Comparison of ENCODE assay signal across 9 mouse cellular contexts in genomic region chr17:64716318-64716717, GRCm38 (mm10).
DNase-seq lines count a peak whose midpoint lies in the region; ATAC-seq and TF ChIP-seq lines count a peak whose summit lies in the region.
"Had no signal": no experiment of that assay in that cellular context is flagged by ENCODE, and none has a peak within 500 bp of the region (broad histone marks: within the 10 kb centered on the region; RNA-seq: fewer than 3 reads in every experiment).

No protein-coding gene starts in this region.

- no peak for ATAC-seq in limb, embryonic 14.5 days (ENCODE audit: low FRiP score, low read depth)
- peak; percentile 90 for ATAC-seq in hindbrain, embryonic 16.5 days
- ATAC-seq in megakaryocyte-erythroid progenitor cell, adult 5-6 weeks (replicated peaks; ENCODE audit: low FRiP score, low TSS enrichment, poor library complexity, severe bottlenecking), result no peak
- ATAC-seq in CD4-positive, CD25-positive, alpha-beta regulatory T cell, adult 4 months, result no peak

- WGBS in limb, embryonic 14.5 days, result 64% methylated on average over 4 of the region's 4 CpGs
- WGBS in limb, embryonic 10.5 days, result 82% methylated on average over 4 of the region's 4 CpGs
- 52% methylated on average over 4 of the region's 4 CpGs for WGBS in hindbrain, embryonic 16.5 days

- H3K4me2 ChIP-seq in limb, embryonic 14.5 days (replicated peaks; ENCODE audit: low read depth, low read length, severe bottlenecking), result no peak overlapping the region
- no peak overlapping the region for H3K4me2 ChIP-seq in hindbrain, embryonic 16.5 days (ENCODE audit: low read length)
- H3K4me2 ChIP-seq: neural tube, embryonic 12.5 days had no signal

- no peaks in the 10 kb centered on the region for H3K27me3 ChIP-seq in limb, embryonic 14.5 days (ENCODE audit: control insufficient read depth, insufficient read depth, low read length)
- H3K27me3 ChIP-seq in limb, embryonic 10.5 days (ENCODE audit: low read depth, poor library complexity, severe bottlenecking), result no peaks in the 10 kb centered on the region
- no peaks in the 10 kb centered on the region for H3K27me3 ChIP-seq in hindbrain, embryonic 16.5 days (replicated peaks; ENCODE audit: control insufficient read depth, insufficient read depth, low read length)
- H3K27me3 ChIP-seq: neural tube, embryonic 12.5 days had no signal

- H3K9ac ChIP-seq in limb, embryonic 14.5 days (ENCODE audit: low read depth, low read length, severe bottlenecking), result no peak overlapping the region
- H3K9ac ChIP-seq in hindbrain, embryonic 16.5 days (ENCODE audit: low read depth, low read length), result no peak overlapping the region
- H3K9ac ChIP-seq: neural tube, embryonic 12.5 days had no signal

- no peaks in the 10 kb centered on the region for H3K9me3 ChIP-seq in limb, embryonic 14.5 days (ENCODE audit: control insufficient read depth, low read length)
- no peaks in the 10 kb centered on the region for H3K9me3 ChIP-seq in limb, embryonic 10.5 days (replicated peaks)
- no peaks in the 10 kb centered on the region for H3K9me3 ChIP-seq in hindbrain, embryonic 16.5 days (ENCODE audit: control insufficient read depth, low read length)
- H3K9me3 ChIP-seq: neural tube, embryonic 12.5 days had no signal

- H3K4me1 ChIP-seq in limb, embryonic 14.5 days (ENCODE audit: control insufficient read depth, insufficient read depth, low read length), result 0 out of 2 replicates have a peak, but pooled peaks cover 3% of the 10 kb centered on the region
- no peaks in the 10 kb centered on the region for H3K4me1 ChIP-seq in limb, embryonic 10.5 days
- no peaks in the 10 kb centered on the region for H3K4me1 ChIP-seq in hindbrain, embryonic 16.5 days (ENCODE audit: control insufficient read depth, insufficient read depth, low read depth, low read length)
- H3K4me1 ChIP-seq: neural tube, embryonic 12.5 days had no signal

- H3K27ac ChIP-seq in limb, embryonic 14.5 days (replicated peaks; ENCODE audit: low read depth, low read length), result no peak overlapping the region
- no peak overlapping the region for H3K27ac ChIP-seq in limb, embryonic 10.5 days
- H3K27ac ChIP-seq in hindbrain, embryonic 16.5 days (ENCODE audit: low read depth, low read length), result no peak overlapping the region; the same call in 1 of the 2 replicates
- H3K27ac ChIP-seq: neural tube, embryonic 12.5 days had no signal

- no peak overlapping the region for H3K4me3 ChIP-seq in limb, embryonic 14.5 days (replicated peaks; ENCODE audit: low read length)
- no peak overlapping the region for H3K4me3 ChIP-seq in limb, embryonic 10.5 days
- no peak overlapping the region for H3K4me3 ChIP-seq in hindbrain, embryonic 16.5 days (ENCODE audit: low read length)
- H3K4me3 ChIP-seq: neural tube, embryonic 12.5 days had no signal

- peaks cover 32% of the 10 kb centered on the region for H3K36me3 ChIP-seq in limb, embryonic 14.5 days (ENCODE audit: control insufficient read depth, insufficient read depth, low read length)
- H3K36me3 ChIP-seq in limb, embryonic 10.5 days, result peaks cover 28% of the 10 kb centered on the region
- H3K36me3 ChIP-seq in hindbrain, embryonic 16.5 days (ENCODE audit: control insufficient read depth, insufficient read depth, low read length), result no peaks in the 10 kb centered on the region
- H3K36me3 ChIP-seq: neural tube, embryonic 12.5 days had no signal

- no peak for TF ChIP-seq POLR2A in limb, embryonic 14.5 days (IDR thresholded peaks at IDR 0.05; ENCODE audit: borderline replicate concordance, extremely low read depth, insufficient read depth, insufficient read length)

- peak; percentile 21 for DNase-seq in limb, embryonic 14.5 days (ENCODE audit: low spot score)
- no peak for DNase-seq in limb, embryonic 10.5 days (ENCODE audit: low spot score)
- DNase-seq in cerebellum, adult 18-20 months, result peak; percentile 72 to 82
- DNase-seq in fat pad, adult 2 months (ENCODE audit: extremely low read depth, low read depth, low spot score), result peak; percentile 18
- DNase-seq in right cerebral cortex, postnatal 4 days, result peak; percentile 10
